Mouse (Mus musculus): ENCODE data around the gene Fam120b.
A peak's percentile ranks its signal among the peaks of the same experiment; 100 is the strongest.

Fam120b gene

GRCm38 (mm10) chr17:15379741-15380526 lies 16.1 kb upstream of the Fam120b start:
- no peak for DNase-seq

DNA sequence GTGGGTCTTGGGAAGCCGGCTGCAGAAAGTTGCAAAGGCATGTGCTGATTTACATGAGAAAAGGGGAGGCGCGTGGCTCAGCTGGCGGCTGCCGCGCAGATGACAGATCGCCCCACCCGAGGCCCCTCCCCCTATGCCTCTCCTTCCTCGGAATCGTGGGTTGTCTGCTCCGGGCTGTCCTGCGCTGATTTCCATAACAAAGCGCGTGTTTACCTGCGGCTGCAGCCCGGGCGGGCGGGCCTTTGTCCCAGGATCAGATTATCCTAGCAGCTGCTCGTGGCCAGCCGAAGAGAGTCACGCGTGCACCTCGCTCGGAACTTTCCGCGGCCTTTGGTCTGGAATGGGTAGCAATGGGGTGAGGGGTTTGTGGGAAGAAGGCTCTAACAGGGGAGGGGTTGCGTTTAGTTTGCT lies 15.4 kb upstream of the Fam120b start:
- DNase-seq, result peak; percentile 72 to 80

GRCm38 (mm10) chr17:15381092-15381860 lies 14.7 kb upstream of the Fam120b start:
- peak; percentile 17 to 52 for DNase-seq

DNA sequence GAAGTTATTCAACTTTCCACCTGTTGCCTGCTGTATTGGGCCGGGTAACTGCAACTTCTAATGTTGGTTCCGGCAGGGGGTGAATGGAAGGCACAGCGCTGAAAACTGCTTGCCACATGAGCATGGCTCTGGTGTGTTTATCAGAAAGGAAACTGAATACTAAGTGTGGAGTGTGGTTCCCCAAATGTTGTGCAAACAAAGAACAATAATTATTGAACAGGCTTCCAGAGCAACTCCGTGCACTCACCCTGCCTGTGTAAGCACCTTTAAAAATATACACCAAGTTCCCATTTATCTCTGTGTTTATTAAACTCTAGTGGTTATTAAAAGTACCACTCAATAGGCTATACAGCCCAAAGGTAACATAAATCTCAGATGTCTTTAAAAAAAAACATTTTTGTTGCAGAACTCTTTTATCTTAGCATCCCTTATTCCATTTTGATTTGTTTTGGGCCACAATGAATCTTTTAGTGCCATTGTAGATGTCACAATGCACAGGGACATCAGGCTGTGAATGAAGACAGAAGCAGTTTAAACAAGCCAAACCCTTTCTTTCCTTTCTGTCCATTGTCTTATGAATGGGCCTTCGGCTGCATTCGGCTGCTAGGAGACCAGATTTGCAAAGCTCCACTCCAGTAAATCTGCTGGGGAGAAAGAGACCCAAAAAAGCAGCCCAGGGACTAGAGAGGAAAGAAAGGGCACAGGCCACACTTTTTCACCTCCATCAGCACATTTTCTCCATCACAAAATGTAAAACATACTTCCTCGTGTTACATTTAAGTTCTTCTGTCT lies 13.9 kb upstream of the Fam120b start:
- no peak for DNase-seq

GRCm38 (mm10) chr17:15383360-15383759 lies 12.6 kb upstream of the Fam120b start:
- no peak for DNase-seq

GRCm38 (mm10) chr17:15388892-15389291 lies 7.1 kb upstream of the Fam120b start:
- no peak for DNase-seq

DNA sequence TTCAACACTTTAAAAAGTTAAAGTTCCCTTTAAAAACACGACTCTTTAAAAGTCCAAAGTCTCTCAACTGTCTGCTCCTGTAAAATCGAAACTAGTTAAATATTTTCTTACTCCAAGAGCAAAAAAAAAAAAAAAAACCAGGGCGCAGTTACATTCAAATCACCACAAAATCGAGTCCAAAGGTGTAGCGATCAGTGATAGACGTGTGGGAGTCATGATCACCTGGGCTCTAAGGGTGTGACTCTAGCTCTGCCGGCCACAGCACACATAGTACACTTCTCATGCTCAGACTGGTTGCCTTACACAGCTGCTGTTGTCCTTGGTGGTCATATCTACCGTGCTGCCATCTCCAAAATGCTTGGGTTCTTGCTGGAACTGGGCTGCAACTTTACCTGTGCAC lies 6.6 kb upstream of the Fam120b start:
- DNase-seq, result no peak

GRCm38 (mm10) chr17:15401716-15402115 lies 5.7 kb downstream of the Fam120b start:
- no peak for DNase-seq

GRCm38 (mm10) chr17:15406576-15406975 lies 10.6 kb downstream of the Fam120b start:
- DNase-seq, result no peak

DNA sequence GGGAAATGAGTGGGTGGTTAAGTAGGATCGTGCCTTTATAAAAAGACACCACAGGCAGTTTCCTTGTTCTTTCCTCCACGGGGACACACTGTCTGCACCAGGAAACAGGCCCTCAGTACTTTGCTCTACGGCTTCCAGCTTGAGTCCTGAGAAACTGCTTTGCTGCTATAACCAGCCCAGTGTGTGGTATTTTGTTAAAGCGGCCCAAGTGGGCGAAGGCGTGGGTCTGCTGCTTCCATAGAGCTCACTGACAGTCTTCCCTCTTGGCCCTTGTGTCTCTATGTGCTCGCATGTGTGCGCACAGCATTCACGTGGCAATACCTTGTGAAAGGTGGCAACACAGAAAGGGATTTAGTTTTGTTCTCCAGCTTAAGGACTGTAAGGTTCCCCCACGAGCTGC lies 13.3 kb downstream of the Fam120b start:
- no peak for DNase-seq

GRCm38 (mm10) chr17:15410861-15411260 lies 14.9 kb downstream of the Fam120b start:
- DNase-seq, result no peak

GRCm38 (mm10) chr17:15416596-15417215 lies 20.7 kb downstream of the Fam120b start:
- no peak for DNase-seq

- DNase-seq, result no peak
Observed at GRCm38 (mm10) chr17:15419534-15419933, 23.5 kb downstream of the Fam120b start.

DNA sequence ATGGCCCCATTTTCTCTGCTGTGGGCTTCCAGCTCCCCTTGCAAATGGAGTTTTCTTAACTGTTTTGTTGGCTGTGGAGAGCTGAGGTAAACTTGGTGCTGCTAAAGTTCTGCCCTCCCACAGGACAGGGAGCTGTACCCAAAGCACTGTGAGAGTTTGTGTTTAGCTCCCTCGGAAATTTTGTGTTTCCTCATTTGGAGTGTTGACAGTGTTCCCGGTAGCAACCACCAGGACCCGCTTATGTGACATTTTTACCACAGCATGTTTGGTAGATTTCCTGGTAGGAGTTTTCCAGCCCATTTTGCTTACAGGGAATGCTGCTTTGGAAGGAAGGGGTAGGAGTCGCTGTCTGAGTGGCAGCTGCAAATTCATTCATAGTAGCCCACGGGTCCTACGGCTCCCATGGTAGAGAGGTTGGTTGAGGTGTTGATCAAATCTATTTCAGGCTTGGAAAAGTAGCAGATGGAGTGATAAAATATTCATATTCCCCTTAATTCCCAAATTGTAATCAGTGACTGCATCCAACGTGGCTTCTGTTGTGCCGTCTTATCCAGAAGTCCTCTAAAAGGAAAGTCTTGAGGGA lies 24.1 kb downstream of the Fam120b start:
- DNase-seq, result no peak

DNA sequence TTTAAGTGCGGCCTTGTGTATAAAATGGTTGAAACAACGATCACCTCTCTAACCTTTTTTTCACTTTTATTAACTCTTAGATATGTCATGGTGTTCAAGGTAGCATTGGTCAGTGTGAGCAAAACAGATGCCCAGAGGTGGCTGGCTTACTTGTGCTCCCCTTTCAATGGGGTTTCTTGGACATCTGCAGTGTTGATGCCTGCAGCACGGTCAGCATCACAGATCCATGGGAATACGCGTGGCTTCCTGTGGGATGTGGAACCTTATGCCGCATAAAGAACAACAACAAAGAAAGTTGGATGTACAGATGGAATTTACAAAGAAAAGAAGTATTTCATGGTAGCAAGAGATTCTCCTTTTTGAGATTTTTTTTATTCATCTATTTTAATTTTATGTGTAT lies 25.4 kb downstream of the Fam120b start:
- DNase-seq, result no peak

DNA sequence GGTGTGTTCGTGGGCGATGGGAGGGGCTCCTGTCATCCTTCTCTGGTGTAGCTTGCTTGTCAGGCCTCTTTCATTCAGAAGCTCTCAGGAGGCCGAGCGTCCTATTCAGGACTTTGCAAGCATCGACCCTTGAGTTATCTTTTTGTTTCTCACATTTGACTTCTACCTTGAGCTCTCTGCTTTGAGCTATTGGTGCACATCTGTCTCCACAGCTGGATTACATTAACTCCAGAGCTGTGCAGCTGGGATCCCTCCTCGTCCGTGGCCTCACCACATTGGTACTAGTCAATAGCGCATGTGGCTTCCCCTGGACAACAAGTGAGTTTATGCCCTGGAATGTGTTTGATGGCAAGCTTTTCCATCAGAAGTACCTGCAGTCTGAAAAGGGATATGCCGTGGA lies 26.7 kb downstream of the Fam120b start:
- no peak for DNase-seq

DNA sequence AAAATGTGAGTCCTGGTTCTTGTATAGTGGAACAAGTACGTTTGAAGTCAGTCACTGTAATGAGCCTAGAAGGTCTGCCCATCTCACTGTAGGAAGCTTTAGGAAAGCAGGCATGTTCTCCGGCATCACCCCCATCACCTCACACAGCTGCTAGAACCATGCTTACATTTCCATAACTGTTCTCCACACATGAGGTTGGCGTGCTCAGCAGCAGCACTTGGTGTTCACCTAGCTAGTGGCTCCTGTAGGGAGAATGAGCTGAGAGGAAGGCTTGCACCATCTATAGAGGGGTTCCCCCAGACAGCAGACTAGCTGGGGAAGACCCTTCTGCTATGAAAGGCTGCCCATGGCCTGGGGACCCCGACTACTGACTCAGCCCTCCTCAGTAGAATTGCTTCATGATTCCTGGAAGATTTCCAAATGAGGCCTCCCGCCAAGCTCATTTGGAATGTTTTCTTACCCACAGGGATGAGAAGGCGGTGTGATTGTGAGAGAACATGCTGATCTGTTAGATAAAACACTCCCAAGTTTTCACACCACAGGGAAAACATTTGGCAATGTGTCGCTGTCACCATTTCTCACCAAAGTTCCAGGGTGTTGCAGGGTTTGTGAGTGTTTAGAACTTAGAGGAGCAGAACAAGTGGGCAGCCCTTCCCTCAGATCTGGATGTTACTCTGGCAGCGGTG lies 27.2 kb downstream of the Fam120b start:
- peak; percentile 6 to 14 for DNase-seq

GRCm38 (mm10) chr17:15425931-15426330 lies 29.9 kb downstream of the Fam120b start:
- DNase-seq, result no peak

DNA sequence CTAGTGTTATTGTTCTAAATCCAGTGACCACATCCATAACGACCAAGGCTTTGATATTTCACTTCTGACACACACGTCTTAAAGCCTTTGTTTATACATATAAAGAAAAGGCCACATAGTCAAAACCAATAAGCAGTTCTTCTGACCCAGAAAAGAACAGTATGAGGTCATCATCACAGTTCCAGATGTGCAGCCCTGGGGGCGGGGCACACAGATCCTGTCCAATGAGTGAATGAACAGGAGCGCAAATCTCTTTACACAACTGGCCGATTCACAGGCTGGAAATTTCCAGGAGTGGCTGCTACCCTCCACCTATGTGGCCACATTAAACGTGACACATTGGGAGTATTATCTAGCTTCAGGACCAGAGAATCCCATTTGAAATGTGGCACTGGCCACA lies 33.4 kb downstream of the Fam120b start:
- no peak for DNase-seq

DNA sequence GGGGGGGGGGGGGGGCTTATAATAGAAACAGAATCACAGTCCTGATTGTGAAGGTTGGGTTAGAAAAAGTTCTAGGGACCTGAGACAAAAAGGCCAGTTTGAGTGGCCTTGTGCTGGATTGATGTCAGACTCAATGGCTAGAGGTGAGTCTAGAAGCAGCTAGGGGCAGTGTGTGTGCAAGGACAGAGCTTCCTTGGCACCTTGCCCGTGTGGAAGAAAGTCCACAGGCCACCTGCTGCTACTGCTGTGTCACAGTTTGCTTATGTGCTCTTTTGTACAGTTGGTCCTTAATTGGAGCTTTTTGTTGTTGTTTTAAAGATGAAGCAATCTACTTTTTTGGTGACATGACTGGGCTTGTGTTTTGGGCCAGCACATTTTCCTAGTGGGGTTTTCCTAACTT lies 33.9 kb downstream of the Fam120b start:
- peak; percentile 29 to 63 for DNase-seq

DNA sequence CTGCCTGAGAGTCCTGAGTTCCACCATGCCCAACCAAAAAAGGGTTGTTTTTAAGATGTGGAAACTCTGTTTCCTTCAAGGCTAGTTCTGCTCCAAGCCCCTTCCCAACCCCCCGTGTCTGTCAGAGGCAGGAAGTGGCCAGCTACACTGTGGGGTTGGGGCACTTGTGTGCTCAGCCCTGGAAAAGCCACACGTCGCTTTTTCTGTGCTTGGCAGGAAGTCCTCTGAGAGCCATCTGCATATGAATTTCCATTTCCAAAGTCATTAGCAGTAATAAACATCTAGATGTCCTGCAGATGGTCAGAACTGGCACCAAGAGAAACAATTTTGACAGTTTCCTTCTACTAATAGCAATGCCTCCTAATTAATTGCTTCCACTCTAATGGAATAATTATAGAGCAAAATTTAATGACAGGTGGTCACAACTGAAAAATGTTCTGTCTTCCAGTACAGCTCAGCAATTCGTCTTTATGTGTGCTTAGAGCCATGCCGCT lies 35.1 kb downstream of the Fam120b start:
- DNase-seq, result no peak

DNA sequence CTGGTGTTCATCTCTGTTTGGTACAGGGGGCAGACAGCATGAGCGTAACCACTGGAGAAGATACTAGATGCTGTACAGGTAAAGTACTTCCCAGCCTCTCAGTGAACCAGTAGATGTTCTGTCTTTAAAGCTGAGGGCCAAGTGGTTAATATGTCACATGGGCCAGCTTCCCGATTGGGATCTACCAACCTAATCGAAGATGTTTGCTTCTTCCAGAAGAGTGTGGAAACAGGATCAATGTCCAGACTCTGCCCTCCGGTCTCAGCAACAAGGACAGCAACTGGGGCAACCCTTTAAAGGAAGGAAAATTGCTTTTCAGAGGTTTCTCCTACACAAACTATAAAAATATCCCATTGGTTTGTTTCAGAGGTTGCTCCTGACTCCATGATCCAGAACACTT lies 35.5 kb downstream of the Fam120b start:
- no peak for DNase-seq

Measured in kidney, postnatal 4 days (tissue).